Mouse (Mus musculus): ENCODE data around the gene Thsd7b. TPM values are rescaled to one million over a fixed set of nuclear protein-coding genes. Genes with fewer than 3 reads are reported as not detected.

Gene Thsd7b
- polyA plus RNA-seq (2014; fragmentation: Illumina TruSeq; extraction: RNeasy Lipid Tissue Mini Kit (QIAGEN cat#74804); ENCODE audit: low read depth, low replicate concordance), result 42.7 TPM

GRCm38 (mm10) chr1:129272982-129273937, at the start of gene Thsd7b:
TSS of gene Thsd7b (plus strand) at chr1:129273302.

All from testis, adult 10 weeks (tissue).